Mouse (Mus musculus) embryonic facial prominence, embryonic 15.5 days (tissue): ENCODE measurements at regions not wholly inside any gene's neighbourhood (a gene's known extent, or its start where the extent isn't known, plus 50 kb on each side); places are given as distances from the start of the nearest gene placed in this dataset.
"Not testable (repeated sequence)": the region's sequence is repeated elsewhere in the genome, so short reads cannot be mapped to it uniquely, and the experiment has no call there.

Experiments
- ATAC-seq: fragments of 200-750 bp; cut with Nextera tagmentation; 2 replicates; pipeline ENCODE4 v1.8.0; 2017; ENCODE audit warnings: low read depth, moderate TSS enrichment; ENCODE audit not compliant: insufficient number of reproducible peaks, low FRiP score, low TSS enrichment
- H3K27ac ChIP-seq: fragments of 300-500 bp; sonication (generic); replicated peaks from 2 replicates; pipeline ENCODE4 v1.5.1; 2015; ENCODE audit warnings: mild to moderate bottlenecking, inconsistent platforms
- H3K27me3 ChIP-seq: fragments of 300-500 bp; sonication (generic); 2 replicates; pipeline ENCODE4 v1.6.1; 2015; ENCODE audit warnings: inconsistent platforms
- H3K36me3 ChIP-seq: fragments of 300-500 bp; sonication (generic); 2 replicates; pipeline ENCODE4 v1.6.1; 2015; ENCODE audit warnings: mild to moderate bottlenecking, inconsistent platforms
- H3K4me1 ChIP-seq: fragments of 300-500 bp; sonication (generic); 2 replicates; pipeline ENCODE4 v1.6.1; 2015; ENCODE audit warnings: inconsistent platforms
- H3K4me2 ChIP-seq: fragments of 300-500 bp; sonication (generic); replicated peaks from 2 replicates; pipeline ENCODE4 v1.6.1; 2015; ENCODE audit warnings: mild to moderate bottlenecking, inconsistent platforms
- H3K4me3 ChIP-seq: fragments of 300-500 bp; sonication (generic); replicated peaks from 2 replicates; pipeline ENCODE4 v1.5.1; 2015; ENCODE audit warnings: mild to moderate bottlenecking, inconsistent platforms
- H3K9ac ChIP-seq: fragments of 300-500 bp; sonication (generic); 2 replicates; pipeline ENCODE4 v1.6.1; 2015; ENCODE audit warnings: inconsistent platforms
- H3K9me3 ChIP-seq: fragments of 300-500 bp; sonication (generic); replicated peaks from 2 replicates; pipeline ENCODE4 v1.6.1; 2016; ENCODE audit warnings: inconsistent platforms
- WGBS: fragments of 180-500 bp; shearing (Covaris S2); methylation state at CpG from one replicate; pipeline ENCODE4 v1.1.7; 2015; 5-methylcytosine and 5-hydroxymethylcytosine counted together

DNA sequence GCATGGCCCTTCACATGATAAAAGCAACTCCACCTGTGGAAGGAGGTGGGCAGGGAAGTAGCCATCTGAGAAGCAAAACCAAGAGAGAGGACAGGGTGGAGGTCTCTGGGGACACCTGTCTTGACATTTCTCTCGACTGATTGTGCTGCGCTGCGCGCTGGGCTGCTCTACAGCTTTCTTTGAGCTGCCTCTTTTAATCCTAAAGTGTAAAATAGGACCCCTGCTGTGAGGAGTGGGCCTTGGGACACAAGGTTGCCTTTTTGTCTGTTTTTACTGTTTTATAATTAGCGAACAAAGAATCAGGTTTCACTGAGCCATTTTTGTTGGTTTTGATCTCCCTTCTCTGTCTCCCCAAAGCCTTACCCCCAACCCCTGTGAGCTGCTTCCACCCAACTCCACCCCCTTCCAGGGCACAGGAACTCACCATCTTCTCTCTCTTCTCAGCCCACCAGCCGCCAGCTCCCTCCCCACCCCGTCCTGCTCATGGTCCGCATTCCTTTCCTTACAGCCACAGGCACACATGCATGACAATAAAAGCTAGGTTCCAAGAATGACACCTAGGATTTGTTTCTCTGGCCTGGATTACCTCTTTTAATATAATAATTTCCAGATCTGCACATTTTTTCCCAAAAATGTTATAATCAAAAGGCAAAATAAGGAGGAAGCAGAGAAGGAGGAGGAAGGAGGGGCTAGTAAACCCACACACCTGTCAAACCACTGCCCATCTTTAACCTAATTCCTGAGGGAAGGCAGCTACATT lies 57.3 kb downstream of the Cbln4 start:
- Histone ChIP-seq H3K4me1 (no peaks in the 10 kb centered on the region), H3K27me3 (no peaks in the 10 kb centered on the region), H3K4me3 (no peak overlapping the region), H3K36me3 (no peaks in the 10 kb centered on the region), H3K9ac (no peak overlapping the region), H3K9me3 (no peaks in the 10 kb centered on the region), H3K27ac (no peak overlapping the region), H3K4me2 (no peak overlapping the region)
- ATAC-seq = no peak
- 18% methylated on average over 8 of the region's 8 CpGs for WGBS

DNA sequence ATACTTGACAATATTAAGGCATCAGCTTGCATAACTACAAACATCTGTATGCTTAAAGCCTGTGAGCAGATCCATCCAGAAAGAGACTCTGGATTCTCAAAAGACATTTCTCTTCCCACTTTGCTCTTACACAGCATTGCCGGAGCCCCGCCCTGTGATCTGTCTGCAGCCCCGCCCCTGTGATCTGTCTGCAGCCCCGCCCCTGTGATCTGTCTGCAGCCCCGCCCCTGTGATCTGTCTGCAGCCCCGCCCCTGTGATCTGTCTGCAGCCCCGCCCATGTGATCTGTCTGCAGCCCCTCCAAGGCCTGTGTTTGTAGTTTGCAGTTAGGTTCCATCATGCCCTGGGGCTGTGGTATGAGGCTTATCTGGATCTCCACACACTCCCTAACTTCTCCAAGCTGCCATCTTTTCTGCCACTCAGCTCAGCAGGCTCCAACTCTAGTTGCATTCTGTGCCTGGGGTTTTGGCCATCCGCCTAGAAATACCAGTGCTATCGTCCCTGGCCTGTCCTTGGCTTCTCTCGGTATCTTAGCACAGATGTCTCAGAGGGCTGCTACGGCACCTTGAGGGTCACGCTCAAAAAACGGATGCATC lies 73.9 kb downstream of the Cbln4 start:
- no peaks in the 10 kb centered on the region for H3K36me3 ChIP-seq
- 0 out of 2 replicates have a peak, but pooled peaks cover 6% of the 10 kb centered on the region for H3K4me1 ChIP-seq
- no peak for ATAC-seq
- no peak overlapping the region for H3K4me3 ChIP-seq
- 56% methylated on average over 13 of the region's 13 CpGs for WGBS
- no peaks in the 10 kb centered on the region for H3K9me3 ChIP-seq
- H3K27ac ChIP-seq = no peak overlapping the region
- no peak overlapping the region for H3K9ac ChIP-seq
- no peak overlapping the region for H3K4me2 ChIP-seq
- H3K27me3 ChIP-seq = no peaks in the 10 kb centered on the region

DNA sequence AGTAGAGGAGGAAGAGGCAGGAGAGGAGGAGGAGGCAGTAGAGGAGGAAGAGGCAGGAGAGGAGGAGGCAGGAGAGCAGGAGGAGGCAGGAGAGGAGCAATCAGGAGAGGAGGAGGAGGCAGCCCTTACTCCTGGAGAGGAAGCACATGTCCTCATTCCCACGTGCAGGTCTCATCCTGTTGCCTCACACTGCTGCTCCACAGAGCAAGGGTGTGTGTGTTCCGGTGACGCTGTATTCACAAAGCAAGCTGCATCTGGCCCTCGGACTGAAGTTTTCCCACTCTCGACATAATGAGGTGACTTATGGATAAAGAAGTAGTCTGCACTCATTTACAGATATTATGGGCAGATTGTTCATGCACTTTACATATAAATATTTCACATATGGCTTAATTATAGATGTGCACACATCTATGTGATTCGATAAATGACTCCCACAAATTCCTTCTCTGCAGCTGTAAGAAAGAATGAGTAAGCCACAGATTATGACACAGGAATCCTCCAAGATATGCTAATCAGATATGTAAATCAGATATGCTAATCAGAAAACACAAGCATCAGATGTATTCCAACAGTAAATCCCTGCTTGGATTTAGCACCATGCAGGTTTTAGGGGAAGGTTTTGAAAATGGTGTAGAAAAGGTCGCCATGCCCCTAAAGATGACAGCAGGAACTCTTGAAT lies 96.6 kb downstream of the Cbln4 start:
- Histone ChIP-seq H3K9ac (no peak overlapping the region), H3K4me1 (no peaks in the 10 kb centered on the region), H3K4me3 (no peak overlapping the region), H3K4me2 (no peak overlapping the region), H3K9me3 (no peaks in the 10 kb centered on the region), H3K36me3 (no peaks in the 10 kb centered on the region), H3K27me3 (no peaks in the 10 kb centered on the region), H3K27ac (no peak overlapping the region)
- 76% methylated on average over 7 of the region's 7 CpGs for WGBS
- ATAC-seq = no peak

DNA sequence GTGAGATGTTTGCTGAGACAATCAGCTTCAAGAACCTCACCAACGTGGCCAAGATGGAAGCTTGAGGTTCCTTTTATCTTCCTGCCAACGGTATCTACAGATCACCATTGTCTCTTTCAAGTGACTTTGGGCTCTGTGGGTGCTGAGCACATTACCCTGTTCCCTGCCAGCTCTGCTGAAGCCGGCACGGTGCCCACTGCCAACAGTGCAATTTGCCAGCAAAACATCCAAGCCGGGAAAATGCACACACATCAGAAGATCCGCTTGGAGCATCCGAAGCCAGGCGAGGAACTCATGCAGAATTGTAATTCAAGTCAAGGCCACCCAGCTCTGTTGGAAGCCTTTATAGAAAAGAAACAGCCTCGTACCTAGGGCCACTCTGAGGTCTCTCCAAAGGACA lies 100.6 kb downstream of the Cbln4 start:
- Histone ChIP-seq H3K4me2 (no peak overlapping the region), H3K27ac (no peak overlapping the region), H3K9ac (no peak overlapping the region), H3K36me3 (no peaks in the 10 kb centered on the region), H3K9me3 (no peaks in the 10 kb centered on the region), H3K27me3 (no peaks in the 10 kb centered on the region), H3K4me1 (no peaks in the 10 kb centered on the region), H3K4me3 (no peak overlapping the region)
- 75% methylated on average over 9 of the region's 9 CpGs for WGBS
- no peak for ATAC-seq

DNA sequence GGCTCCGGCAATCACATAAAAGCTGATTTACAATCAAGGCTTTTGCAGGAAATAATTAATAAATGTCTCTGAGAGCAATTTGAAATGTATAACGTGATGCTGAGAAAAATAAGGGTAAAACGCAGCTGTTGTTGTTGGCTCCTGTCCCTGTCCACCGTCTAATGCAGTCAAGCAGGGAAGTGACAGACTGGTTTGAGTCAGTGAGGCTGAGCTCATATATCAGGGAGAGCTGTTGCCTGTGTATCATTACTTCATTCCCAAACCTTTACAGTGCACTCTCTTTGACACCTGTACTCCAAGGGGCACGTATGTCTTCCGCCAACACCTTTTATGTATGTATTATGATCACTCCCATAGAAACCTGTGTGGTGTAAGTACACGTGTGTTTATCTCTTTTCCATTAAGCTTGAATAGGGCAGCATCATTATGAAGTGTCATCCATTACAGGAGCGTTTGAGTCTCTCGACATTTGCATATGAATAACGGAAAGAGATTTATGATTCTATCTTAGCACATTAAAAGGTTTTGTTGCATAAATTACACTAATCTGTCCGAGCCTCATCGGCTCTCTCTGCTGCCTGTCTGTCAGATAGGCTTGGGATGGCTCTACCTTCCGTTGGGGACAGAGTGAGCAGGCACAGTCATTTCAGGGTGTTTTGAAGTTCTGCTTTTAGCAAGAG lies 107.5 kb downstream of the Cbln4 start:
- no peak overlapping the region for H3K27ac ChIP-seq
- 77% methylated on average over 13 of the region's 13 CpGs for WGBS
- no peak overlapping the region for H3K4me2 ChIP-seq
- H3K4me3 ChIP-seq = no peak overlapping the region
- H3K4me1 ChIP-seq = no peaks in the 10 kb centered on the region
- no peak overlapping the region for H3K9ac ChIP-seq
- H3K36me3 ChIP-seq = no peaks in the 10 kb centered on the region
- ATAC-seq = no peak
- no peaks in the 10 kb centered on the region for H3K9me3 ChIP-seq
- H3K27me3 ChIP-seq = no peaks in the 10 kb centered on the region

DNA sequence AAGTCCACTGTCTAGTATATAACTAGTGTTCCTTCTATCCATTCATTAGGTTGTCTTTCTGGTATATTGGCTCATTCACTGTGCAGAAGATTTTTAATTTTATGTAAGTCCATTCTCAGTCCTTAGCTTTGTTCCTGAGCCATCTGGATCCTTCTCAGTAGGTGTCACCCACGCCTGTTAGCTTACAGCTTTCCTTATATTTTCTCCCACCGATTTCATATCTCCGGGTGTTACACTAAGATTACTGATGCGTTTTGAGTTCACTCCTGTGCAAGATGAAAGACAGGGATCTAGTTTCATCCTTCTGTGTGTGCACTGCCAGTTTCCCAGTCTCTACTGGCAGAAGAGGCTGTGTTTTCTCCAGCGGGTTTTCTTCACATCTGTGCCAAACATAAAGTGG lies 122.3 kb downstream of the Cbln4 start:
- Histone ChIP-seq H3K4me3 (no peak overlapping the region), H3K4me1 (no peaks in the 10 kb centered on the region), H3K4me2 (no peak overlapping the region), H3K9me3 (0 out of 2 replicates have a peak, but pooled peaks cover 5% of the 10 kb centered on the region), H3K9ac (no peak overlapping the region), H3K27ac (no peak overlapping the region), H3K27me3 (no peaks in the 10 kb centered on the region), H3K36me3 (no peaks in the 10 kb centered on the region)
- WGBS = 83% methylated on average over 5 of the region's 5 CpGs
- no peak for ATAC-seq

DNA sequence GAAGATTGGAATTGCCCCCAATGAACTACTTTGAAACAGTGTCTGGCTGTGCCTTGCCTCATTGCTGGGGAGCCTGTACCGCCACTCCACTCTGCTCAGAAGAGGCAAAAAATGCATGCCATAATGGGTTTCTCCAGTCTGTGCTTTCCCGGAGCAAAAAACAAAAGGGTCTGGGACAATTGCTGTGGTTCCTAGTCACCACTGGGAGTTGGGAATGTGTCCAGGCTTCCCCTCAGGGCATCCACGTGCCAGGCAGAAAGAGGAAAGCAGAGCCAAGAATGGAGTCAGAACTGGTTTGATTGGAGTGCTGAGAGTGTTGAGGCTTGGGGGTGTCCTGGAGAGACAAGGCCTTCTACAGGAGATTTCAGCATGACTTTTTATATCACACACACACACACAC lies 156.0 kb downstream of the Cbln4 start:
- ATAC-seq = no peak
- 82% methylated on average over 3 of the region's 3 CpGs for WGBS

DNA sequence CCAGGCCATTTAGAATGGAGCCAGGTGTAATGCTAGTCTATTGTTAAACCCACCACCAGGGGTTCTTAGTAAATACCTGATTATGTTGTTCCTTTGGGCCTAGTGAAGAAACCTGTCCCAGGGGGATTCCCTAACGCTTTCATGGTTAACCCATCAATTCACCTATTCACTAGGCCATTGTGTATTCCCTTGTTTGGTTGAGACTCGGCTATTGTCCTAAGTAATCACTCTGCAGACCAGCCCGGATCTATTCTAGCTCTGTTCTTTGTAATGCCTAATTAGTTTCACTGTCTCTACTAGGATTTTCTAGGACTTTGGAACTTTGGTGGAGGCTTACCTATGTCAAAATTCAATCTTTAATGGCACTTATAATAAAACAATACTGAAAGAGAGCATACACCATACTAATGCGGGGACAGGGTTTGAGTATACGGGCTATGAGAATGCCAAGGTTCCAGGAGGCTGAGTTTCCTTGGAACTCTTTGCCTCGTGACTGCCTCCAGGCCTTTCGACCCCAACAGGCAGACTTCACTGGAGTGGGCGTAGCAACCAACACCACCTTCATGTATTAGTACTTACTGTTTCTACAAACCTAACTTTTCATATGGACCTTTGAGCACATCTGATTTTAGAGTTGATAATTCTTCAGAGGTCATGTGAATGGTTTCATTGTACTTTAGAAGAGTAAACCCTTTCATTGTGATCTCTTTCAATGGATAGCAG lies 163.9 kb downstream of the Cbln4 start:
- not testable (repeated sequence) for H3K4me1 ChIP-seq, H3K9ac ChIP-seq, H3K36me3 ChIP-seq, ATAC-seq, H3K27ac ChIP-seq, H3K27me3 ChIP-seq, H3K4me3 ChIP-seq, H3K4me2 ChIP-seq, H3K9me3 ChIP-seq
- WGBS = 71% methylated on average over 8 of the region's 8 CpGs

More for the DNA sequence above, 156.0 kb downstream of the Cbln4 start:
- Histone ChIP-seq H3K4me2 (no peak overlapping the region), H3K4me3 (no peak overlapping the region), H3K4me1 (no peaks in the 10 kb centered on the region), H3K27me3 (no peaks in the 10 kb centered on the region), H3K9me3 (no peaks in the 10 kb centered on the region), H3K9ac (no peak overlapping the region), H3K36me3 (no peaks in the 10 kb centered on the region), H3K27ac (no peak overlapping the region)

DNA sequence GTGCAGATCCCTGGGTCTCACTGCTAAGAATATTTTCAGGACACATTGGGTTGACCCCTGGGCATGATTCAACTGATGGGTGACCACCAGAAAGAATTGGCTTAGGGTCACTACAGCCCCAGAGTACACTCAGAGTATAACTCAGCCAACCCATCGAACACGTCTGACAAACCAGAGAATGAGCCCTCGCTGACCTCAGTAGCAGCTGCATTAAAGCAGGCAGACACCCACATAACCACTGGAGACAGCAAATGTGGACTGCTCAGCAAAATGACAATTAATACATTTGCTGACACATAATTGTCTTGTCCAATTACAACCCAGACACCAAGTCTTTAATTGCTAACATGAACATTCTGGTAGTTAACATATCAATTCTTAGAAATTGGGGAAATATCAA lies 175.7 kb downstream of the Cbln4 start:
- no peaks in the 10 kb centered on the region for H3K9me3 ChIP-seq
- no peaks in the 10 kb centered on the region for H3K4me1 ChIP-seq
- no peaks in the 10 kb centered on the region for H3K36me3 ChIP-seq
- H3K4me2 ChIP-seq = no peak overlapping the region
- H3K27me3 ChIP-seq = no peaks in the 10 kb centered on the region
- H3K9ac ChIP-seq = no peak overlapping the region
- no peak for ATAC-seq
- 83% methylated on average over 3 of the region's 3 CpGs for WGBS
- H3K27ac ChIP-seq = no peak overlapping the region
- H3K4me3 ChIP-seq = no peak overlapping the region

DNA sequence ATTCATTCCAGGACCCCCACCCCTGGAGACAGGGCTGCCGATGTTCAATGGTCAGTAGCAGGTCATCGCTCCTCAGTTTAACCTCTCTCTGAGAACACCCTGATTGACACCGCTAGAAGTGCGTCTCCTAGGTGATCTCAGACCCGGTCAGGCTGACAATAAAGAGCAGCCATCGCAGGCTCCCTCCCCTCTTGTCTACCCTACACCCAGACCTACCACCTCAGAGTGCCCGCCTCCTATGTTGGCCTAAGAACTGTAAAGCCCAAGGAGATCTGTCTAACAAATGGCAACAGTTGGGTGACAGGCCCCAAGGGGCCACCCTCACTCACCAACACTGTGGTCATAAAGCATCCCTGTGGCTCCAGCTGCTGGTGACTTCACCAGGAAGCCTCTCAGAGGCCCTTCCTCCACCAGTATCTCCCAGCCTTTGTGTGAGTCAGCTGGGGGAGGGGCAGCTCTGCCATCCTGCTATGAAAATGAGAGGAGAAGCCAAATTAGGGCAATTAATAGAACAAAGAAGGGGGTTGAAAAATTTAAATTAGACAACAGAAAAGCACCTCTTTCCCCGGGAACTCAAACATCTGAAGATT lies 178.8 kb downstream of the Cbln4 start:
- no peak for ATAC-seq
- Histone ChIP-seq H3K27ac (no peak overlapping the region), H3K9ac (no peak overlapping the region), H3K9me3 (no peaks in the 10 kb centered on the region), H3K36me3 (no peaks in the 10 kb centered on the region), H3K4me2 (no peak overlapping the region), H3K4me1 (no peaks in the 10 kb centered on the region), H3K27me3 (no peaks in the 10 kb centered on the region), H3K4me3 (no peak overlapping the region)
- WGBS = 88% methylated on average over 8 of the region's 8 CpGs
